ENCODE assay signal across 31 mouse cellular contexts in the genomic region with DNA sequence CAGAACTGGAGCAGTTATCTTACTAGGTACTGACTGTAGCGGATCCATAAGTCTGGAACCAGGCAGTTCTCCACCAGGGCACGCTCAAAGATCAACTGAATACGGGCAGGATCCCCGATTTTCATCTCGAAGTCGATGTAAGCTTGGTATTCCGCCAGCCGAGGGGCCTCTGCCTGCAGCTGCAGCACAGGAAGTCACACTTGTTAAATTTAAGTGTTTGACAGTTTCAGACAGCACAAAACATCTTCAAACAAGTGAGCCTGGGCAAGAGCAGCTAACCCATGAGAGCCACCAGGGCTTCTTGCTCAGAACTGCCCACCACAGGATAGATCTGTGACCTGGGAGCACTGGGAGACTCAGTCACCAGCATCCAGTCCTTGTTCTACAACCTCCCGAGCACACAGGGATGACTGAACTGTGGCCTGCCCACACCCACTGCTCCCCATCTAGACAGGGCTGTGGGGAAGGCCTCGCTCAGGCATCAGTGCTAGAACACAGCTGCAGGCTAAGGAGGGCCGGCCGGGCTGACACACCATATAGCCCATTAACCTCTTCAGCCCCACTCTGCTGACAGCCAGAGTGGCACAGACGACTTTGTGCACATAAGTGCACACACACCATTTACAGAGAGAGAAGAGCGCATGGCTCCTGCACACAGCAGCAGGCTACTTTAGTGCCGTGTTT. TPM values are rescaled to one million over a fixed set of nuclear protein-coding genes. Genes with fewer than 3 reads are reported as not detected.
"Had no signal": no experiment of that assay in that cellular context is flagged by ENCODE, and none has a peak within 500 bp of the region (broad histone marks: within the 10 kb centered on the region; RNA-seq: fewer than 3 reads in every experiment).

No protein-coding gene starts in this region.

- H3K9ac ChIP-seq: heart, embryonic 13.5 days; heart, embryonic 15.5 days; hindbrain, embryonic 13.5 days; hindbrain, embryonic 15.5 days; kidney, embryonic 15.5 days; limb, embryonic 13.5 days; limb, embryonic 15.5 days had no signal

- H3K4me1 ChIP-seq: heart, embryonic 13.5 days; heart, embryonic 15.5 days; hindbrain, embryonic 13.5 days; hindbrain, embryonic 15.5 days; kidney, embryonic 15.5 days; limb, embryonic 13.5 days; limb, embryonic 15.5 days had no signal

- H3K9me3 ChIP-seq: heart, embryonic 13.5 days; heart, embryonic 15.5 days; hindbrain, embryonic 13.5 days; hindbrain, embryonic 15.5 days; kidney, embryonic 15.5 days; limb, embryonic 13.5 days; limb, embryonic 15.5 days had no signal

- H3K4me2 ChIP-seq: heart, embryonic 11.5 days; heart, embryonic 13.5 days; heart, embryonic 15.5 days; hindbrain, embryonic 13.5 days; hindbrain, embryonic 15.5 days; kidney, embryonic 15.5 days; limb, embryonic 13.5 days; limb, embryonic 15.5 days had no signal

- ATAC-seq: hindbrain, postnatal 0 days; intestine, embryonic 16.5 days had no signal

- H3K27ac ChIP-seq: heart, adult 2 months; heart, embryonic 13.5 days; heart, embryonic 15.5 days; hindbrain, embryonic 13.5 days; hindbrain, embryonic 15.5 days; hindbrain, postnatal 0 days; kidney, embryonic 15.5 days; kidney, postnatal 0 days; limb, embryonic 13.5 days; limb, embryonic 15.5 days had no signal

- H3K27me3 ChIP-seq: heart, embryonic 13.5 days; heart, embryonic 15.5 days; hindbrain, embryonic 13.5 days; hindbrain, embryonic 15.5 days; kidney, embryonic 15.5 days; limb, embryonic 13.5 days; limb, embryonic 15.5 days had no signal

- H3K4me3 ChIP-seq: heart, adult 2 months; heart, embryonic 13.5 days; heart, embryonic 15.5 days; hindbrain, embryonic 13.5 days; hindbrain, embryonic 15.5 days; kidney, embryonic 15.5 days; limb, embryonic 13.5 days; limb, embryonic 15.5 days had no signal

- DNase-seq: gastrocnemius, postnatal 14 days; gastrocnemius, postnatal 36 days; heart, adult 11 months; heart, adult 2 months; heart, postnatal 14 days; heart, postnatal 36 days; kidney, adult 11 months; kidney, adult 2 months; kidney, adult 9 months; kidney, postnatal 14 days; kidney, postnatal 36 days; layer of hippocampus, adult 9-11 months; layer of hippocampus, postnatal 36 days; left cerebral cortex, postnatal 4 days had no signal

RNA-seq across cellular contexts. Expression of a gene that starts 30.9 kb away (rescaled TPM):
- polyA plus RNA-seq: gonadal fat pad, adult 2 months; heart, adult 2 months; heart, embryonic 11.5 days; heart, embryonic 13.5 days; heart, embryonic 15.5 days; heart, postnatal 0 days; hindbrain, embryonic 11.5 days; hindbrain, embryonic 13.5 days; hindbrain, embryonic 15.5 days; hindbrain, postnatal 0 days; intestine, embryonic 14.5 days; intestine, embryonic 16.5 days; kidney, adult 2 months; kidney, embryonic 15.5 days; kidney, postnatal 0 days; large intestine, adult 2 months; limb, embryonic 11.5 days; limb, embryonic 13.5 days; limb, embryonic 15.5 days had no signal
